Mouse (Mus musculus) neutrophil, adult 5-6 weeks (primary cell): ENCODE measurements at regions not wholly inside any gene's neighbourhood (a gene's known extent, or its start where the extent isn't known, plus 50 kb on each side); places are given as distances from the start of the nearest gene placed in this dataset.

Source experiments
- ATAC-seq: fragments of 151-379, 151-347 bp; 2 replicates; pipeline ENCODE4 v1.8.0; 2017; ENCODE audit warnings: mild to moderate bottlenecking, moderate TSS enrichment; ENCODE audit not compliant: insufficient number of reproducible peaks, poor library complexity, low FRiP score, severe bottlenecking; ENCODE audit errors: extremely low read depth

DNA sequence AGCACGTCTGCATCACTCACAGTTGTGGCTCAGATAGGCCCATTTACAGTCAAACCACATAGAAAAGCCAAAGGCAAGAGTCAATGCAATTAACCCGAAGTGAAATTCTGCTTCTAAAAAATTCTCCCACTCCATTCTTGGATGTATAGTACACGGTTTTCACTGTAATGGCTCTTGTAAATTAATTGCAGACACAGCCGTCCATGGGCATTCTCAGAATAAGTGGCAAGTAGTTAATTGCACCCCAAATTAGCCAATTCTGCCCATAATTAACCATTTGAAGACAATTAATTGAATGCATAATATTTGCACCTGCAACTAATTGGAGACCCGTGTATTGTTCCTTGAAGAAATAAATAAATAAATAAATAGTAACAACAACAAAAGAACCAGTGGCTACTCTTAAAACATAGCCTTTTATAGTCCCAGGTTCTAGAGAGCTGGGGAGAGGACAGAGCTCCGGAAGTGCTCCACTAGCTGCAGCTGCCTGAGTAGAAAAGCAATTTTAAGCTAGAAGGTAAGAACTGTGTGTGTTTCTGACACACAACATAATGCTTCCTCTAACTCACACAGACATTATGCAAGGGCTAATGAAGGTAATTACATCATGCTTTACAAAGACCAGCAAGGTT lies 266.2 kb downstream of the Sox11 start:
- ATAC-seq, result no peak

GRCm38 (mm10) chr12:27065011-27065517 lies 277.3 kb downstream of the Sox11 start:
- no peak for ATAC-seq

DNA sequence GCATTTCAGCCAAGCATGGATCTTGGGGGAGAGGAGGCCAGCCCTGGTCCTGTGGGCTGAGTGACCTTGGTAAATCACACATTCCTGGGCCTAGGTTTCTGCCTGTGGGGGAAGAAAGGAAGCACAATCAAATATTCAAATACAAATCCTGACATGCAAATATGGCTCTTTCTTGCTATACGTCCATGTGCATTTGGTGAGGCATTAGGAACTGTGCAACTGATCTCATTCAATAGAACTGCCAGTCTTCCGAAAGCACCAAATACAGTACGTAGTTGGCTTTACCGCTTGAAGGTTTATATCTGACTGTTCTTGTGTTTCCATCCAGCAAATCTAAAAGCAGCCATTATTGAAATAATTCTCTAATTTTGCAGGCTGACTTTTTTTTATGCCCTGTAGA lies 278.9 kb downstream of the Sox11 start:
- no peak for ATAC-seq

DNA sequence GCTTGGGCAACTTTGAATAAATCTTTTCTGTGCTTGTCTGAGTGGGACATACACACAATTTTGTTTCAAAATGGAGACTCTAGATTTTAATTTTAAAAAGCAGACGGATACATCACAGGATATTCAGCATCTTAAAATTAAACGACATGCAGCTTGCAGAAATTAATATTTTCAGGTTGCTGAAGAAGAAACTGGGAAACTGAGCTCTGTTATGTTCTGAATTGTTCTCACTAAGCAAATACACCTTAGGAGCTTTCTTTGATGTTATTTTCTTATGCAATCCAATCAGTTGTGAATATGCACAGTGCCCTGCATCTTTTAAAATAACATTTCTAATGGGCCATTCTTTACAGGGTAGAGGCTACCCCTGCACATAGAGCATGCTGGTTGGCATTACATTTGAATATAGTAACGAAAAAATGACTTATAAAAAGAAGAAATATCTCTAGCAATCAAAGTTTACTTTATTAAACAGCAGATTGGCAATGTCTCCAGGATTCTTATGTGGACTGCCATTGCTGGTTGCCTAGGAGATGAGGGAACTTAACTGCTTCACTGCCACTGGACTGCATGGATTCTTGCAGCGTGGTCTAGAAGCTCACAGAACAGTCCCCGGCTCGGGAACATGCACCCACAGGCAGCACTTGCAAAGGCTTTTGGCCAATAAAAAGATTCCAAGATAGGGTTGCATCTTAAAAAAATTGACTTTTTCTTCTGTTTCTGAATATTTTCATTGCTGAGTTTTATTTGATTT lies 279.7 kb downstream of the Sox11 start:
- ATAC-seq, result no peak

DNA sequence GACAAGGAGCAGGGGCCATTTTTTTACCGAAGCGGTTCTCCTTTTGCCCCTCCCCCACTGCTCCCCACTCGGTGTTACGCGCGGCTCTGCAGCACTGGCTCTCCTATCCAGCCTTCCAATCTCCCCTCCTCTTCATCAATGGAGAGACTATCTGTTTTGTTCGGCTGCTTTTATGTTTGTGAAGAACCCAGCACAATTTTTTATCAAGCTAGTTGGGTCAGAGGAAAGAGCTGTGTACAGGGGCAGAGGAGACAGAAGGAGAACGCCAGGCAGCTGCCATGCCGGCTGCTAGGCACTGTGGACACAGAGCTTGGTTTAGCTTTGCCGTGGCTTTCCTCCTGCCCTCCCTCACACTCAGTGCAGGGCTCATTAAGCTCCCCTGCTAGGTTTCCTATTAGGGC lies 280.3 kb downstream of the Sox11 start:
- no peak for ATAC-seq

GRCm38 (mm10) chr12:27060899-27061762 lies 281.2 kb downstream of the Sox11 start:
- no peak for ATAC-seq

- no peak for ATAC-seq
Observed at GRCm38 (mm10) chr12:27059885-27060284, 282.5 kb downstream of the Sox11 start.

GRCm38 (mm10) chr12:27054411-27054810 lies 288.0 kb downstream of the Sox11 start:
- ATAC-seq, result no peak

- ATAC-seq, result no peak
Observed at GRCm38 (mm10) chr12:27037922-27038321, 304.5 kb downstream of the Sox11 start.

DNA sequence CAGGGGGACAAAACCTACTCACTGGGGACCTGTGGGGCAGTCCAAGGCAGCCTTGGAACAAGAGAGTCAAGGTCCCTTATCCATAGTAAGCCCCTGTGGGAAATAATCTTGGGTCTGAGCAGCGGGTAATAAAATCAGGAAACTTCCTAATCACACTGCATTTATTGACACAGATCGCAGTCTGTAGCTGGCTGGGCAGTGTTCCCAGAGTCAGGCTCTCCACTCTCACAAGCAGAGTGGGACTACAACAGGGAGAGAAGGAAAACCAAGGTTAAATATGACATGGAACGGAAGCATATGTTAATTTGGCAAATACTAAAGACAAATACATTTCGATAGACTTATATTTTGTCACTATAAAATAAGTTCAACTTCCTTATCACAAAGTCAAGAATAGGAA lies 322.6 kb downstream of the Sox11 start:
- ATAC-seq, result no peak

- ATAC-seq, result no peak
Observed at GRCm38 (mm10) chr12:27018366-27018765, 324.0 kb downstream of the Sox11 start.

DNA sequence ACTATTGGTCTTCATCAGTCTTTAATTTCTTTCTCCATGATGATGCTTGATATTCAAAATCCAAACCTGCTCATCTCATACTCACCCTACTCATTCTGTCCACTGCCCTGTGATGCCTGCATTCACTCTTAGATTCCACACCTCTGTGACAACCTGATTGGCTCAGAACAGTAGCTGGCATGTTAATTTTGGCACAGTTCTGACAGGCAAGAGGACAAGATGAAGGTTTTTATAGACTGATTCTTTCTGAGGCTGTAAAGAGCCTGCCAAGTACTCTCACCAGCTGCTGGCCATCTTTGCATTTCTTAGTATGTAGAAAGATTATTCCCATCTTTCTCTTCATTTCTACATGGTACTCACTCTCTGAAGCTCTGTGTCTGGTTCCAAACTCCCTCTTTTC lies 343.1 kb downstream of the Sox11 start:
- no peak for ATAC-seq

GRCm38 (mm10) chr12:26976284-26977065 lies 365.9 kb downstream of the Sox11 start:
- no peak for ATAC-seq

GRCm38 (mm10) chr12:26972495-26973113 lies 369.8 kb downstream of the Sox11 start:
- ATAC-seq, result no peak

GRCm38 (mm10) chr12:26967018-26967737 lies 375.2 kb downstream of the Sox11 start:
- ATAC-seq, result no peak

GRCm38 (mm10) chr12:26963917-26964316 lies 378.5 kb downstream of the Sox11 start:
- no peak for ATAC-seq

- no peak for ATAC-seq
Observed at GRCm38 (mm10) chr12:26939831-26940230, 402.5 kb downstream of the Sox11 start.

GRCm38 (mm10) chr12:26937836-26938235 lies 404.5 kb downstream of the Sox11 start:
- ATAC-seq, result no peak
